Mouse (Mus musculus): ENCODE results near the gene Tpcn1. TPM values are rescaled to one million over a fixed set of nuclear protein-coding genes. Genes with fewer than 3 reads are reported as not detected.

Gene Tpcn1
- total RNA-seq, 2 experiments from 2014 or later = 33.9 to 37.0 TPM

GRCm38 (mm10) chr5:120610906-120611305 is 22.4 kb upstream of the Tpcn1 start:
- no peak for DNase-seq (ENCODE audit: low spot score in 2 of 2)

- DNase-seq (ENCODE audit: low spot score in 2 of 2) = no peak
These were observed 20.8 kb upstream of the Tpcn1 start for GRCm38 (mm10) chr5:120609246-120609775.

- no peak for DNase-seq (ENCODE audit: low spot score in 2 of 2)
These were observed 18.9 kb upstream of the Tpcn1 start for GRCm38 (mm10) chr5:120607335-120607734.

GRCm38 (mm10) chr5:120606590-120607200 is 18.2 kb upstream of the Tpcn1 start:
- no peak for DNase-seq (ENCODE audit: low spot score in 2 of 2)

- peak; percentile 84 to 95 for DNase-seq (ENCODE audit: low spot score in 2 of 2)
These were observed 17.2 kb upstream of the Tpcn1 start for GRCm38 (mm10) chr5:120605688-120606087.

GRCm38 (mm10) chr5:120605241-120605661 is 16.8 kb upstream of the Tpcn1 start:
- DNase-seq (ENCODE audit: low spot score in 2 of 2) = no peak

GRCm38 (mm10) chr5:120604839-120605238 is 16.4 kb upstream of the Tpcn1 start:
- peak in 1 of 2 experiments; percentile 87 for DNase-seq (ENCODE audit: low spot score in 2 of 2)

GRCm38 (mm10) chr5:120603515-120603914 is 15.0 kb upstream of the Tpcn1 start:
- no peak for DNase-seq (ENCODE audit: low spot score in 2 of 2)

- DNase-seq (ENCODE audit: low spot score in 2 of 2) = no peak
These were observed 13.7 kb upstream of the Tpcn1 start for GRCm38 (mm10) chr5:120602210-120602609.

GRCm38 (mm10) chr5:120600946-120601668 is 12.6 kb upstream of the Tpcn1 start:
- DNase-seq (ENCODE audit: low spot score in 2 of 2) = no peak

GRCm38 (mm10) chr5:120599625-120600024 is 11.2 kb upstream of the Tpcn1 start:
- DNase-seq (ENCODE audit: low spot score in 2 of 2) = no peak

- no peak for DNase-seq (ENCODE audit: low spot score in 2 of 2)
These were observed 6.0 kb upstream of the Tpcn1 start for GRCm38 (mm10) chr5:120594485-120594884.

- DNase-seq (ENCODE audit: low spot score in 2 of 2) = no peak
These were observed 3.7 kb upstream of the Tpcn1 start for GRCm38 (mm10) chr5:120592141-120592540.

GRCm38 (mm10) chr5:120590356-120591010 is 2.0 kb upstream of the Tpcn1 start:
- DNase-seq (ENCODE audit: low spot score in 2 of 2) = no peak

GRCm38 (mm10) chr5:120587940-120588568 is 419 bp downstream of the Tpcn1 start:
- DNase-seq (ENCODE audit: low spot score in 2 of 2) = no peak

GRCm38 (mm10) chr5:120587616-120587926 is 902 bp downstream of the Tpcn1 start:
- no peak for DNase-seq (ENCODE audit: low spot score in 2 of 2)

- DNase-seq (ENCODE audit: low spot score in 2 of 2) = peak in 1 of 2 experiments; percentile 60
These were observed 1.5 kb downstream of the Tpcn1 start for GRCm38 (mm10) chr5:120586741-120587615.

GRCm38 (mm10) chr5:120584968-120585367 is 3.5 kb downstream of the Tpcn1 start:
- DNase-seq (ENCODE audit: low spot score in 2 of 2) = no peak

- no peak for DNase-seq (ENCODE audit: low spot score in 2 of 2)
These were observed 5.0 kb downstream of the Tpcn1 start for GRCm38 (mm10) chr5:120583511-120583910.

- DNase-seq (ENCODE audit: low spot score in 2 of 2) = no peak
These were observed 6.5 kb downstream of the Tpcn1 start for GRCm38 (mm10) chr5:120582002-120582401.
